Mouse (Mus musculus) spleen, adult 2 months (tissue): ENCODE measurements around the gene Gpr3.

Source experiments
- CTCF ChIP-seq: fragments of 200-500 bp; IDR thresholded peaks from 2 replicates; pipeline ENCODE4 v1.5.1; 2011; ENCODE audit warnings: mild to moderate bottlenecking, inconsistent platforms; ENCODE audit not compliant: insufficient read depth, insufficient read length, insufficient replicate concordance; ENCODE audit errors: extremely low read depth
- POLR2A ChIP-seq: fragments of 200-500 bp; IDR thresholded peaks from 2 replicates; pipeline ENCODE4 v1.6.1; 2011; ENCODE audit warnings: low read depth, low read length, inconsistent platforms

DNA sequence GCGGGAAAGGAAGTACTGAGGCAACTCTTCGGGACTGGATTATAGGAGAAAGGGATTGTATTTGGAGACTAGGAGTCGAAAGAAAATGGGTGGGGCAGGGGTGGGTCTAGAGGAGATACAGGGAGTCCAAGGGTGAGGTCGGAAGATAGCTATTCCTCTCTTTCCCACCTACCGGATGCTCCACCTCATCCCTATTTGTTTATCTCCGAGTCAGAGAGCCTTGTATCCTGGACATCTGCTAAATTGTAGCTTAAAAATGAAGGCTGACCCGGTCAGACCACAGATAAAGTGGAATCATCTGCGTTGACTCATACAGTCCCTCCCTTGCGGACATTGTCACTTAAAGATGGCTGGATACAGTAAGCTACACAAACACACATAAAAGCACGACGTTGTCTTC lies 29.6 kb upstream of the Gpr3 start:
- no peak for TF ChIP-seq POLR2A
- TF ChIP-seq CTCF = no peak
